Mouse (Mus musculus): Measurements from ENCODE around the gene 2010111I01Rik. TPM values are rescaled to one million over a fixed set of nuclear protein-coding genes. Genes with fewer than 3 reads are reported as not detected.
"Not testable (repeated sequence)": the region's sequence is repeated elsewhere in the genome, so short reads cannot be mapped to it uniquely, and the experiment has no call there.

2010111I01Rik gene
- total and polyA plus RNA-seq, 2 experiments from 2014 or later = 107 to 149 TPM

- Histone ChIP-seq H3K4me1 (ENCODE audit: control insufficient read depth, insufficient read depth) (no peaks in the 10 kb centered on the region), H3K4me2 (ENCODE audit: low read depth, low read length) (no peak overlapping the region), H3K27me3 (ENCODE audit: control insufficient read depth, insufficient read depth, low read length) (no peaks in the 10 kb centered on the region), H3K9ac (replicated peaks; ENCODE audit: low read depth, low read length) (no peak overlapping the region), H3K36me3 (replicated peaks; ENCODE audit: control insufficient read depth, insufficient read depth, low read length) (0 out of 2 replicates have a peak, but pooled peaks cover 7% of the 10 kb centered on the region), H3K4me3 (ENCODE audit: low read depth, low read length) (no peak overlapping the region), H3K27ac (ENCODE audit: low read depth) (no peak overlapping the region), H3K9me3 (replicated peaks; ENCODE audit: control insufficient read depth, low read length) (no peaks in the 10 kb centered on the region)
- DNase-seq (ENCODE audit: low spot score) (no peak), ATAC-seq (ENCODE audit: insufficient read depth, low read depth) (no peak)
- TF ChIP-seq CTCF (IDR thresholded peaks at IDR 0.05; ENCODE audit: low read depth) = no peak
- TF ChIP-seq EP300 (IDR thresholded peaks at IDR 0.05; ENCODE audit: low read depth) = no peak
- 77% methylated on average over 2 of the region's 2 CpGs for WGBS
These were observed 378.1 kb downstream of the 2010111I01Rik start for GRCm38 (mm10) chr13:63342781-63343180.

DNA sequence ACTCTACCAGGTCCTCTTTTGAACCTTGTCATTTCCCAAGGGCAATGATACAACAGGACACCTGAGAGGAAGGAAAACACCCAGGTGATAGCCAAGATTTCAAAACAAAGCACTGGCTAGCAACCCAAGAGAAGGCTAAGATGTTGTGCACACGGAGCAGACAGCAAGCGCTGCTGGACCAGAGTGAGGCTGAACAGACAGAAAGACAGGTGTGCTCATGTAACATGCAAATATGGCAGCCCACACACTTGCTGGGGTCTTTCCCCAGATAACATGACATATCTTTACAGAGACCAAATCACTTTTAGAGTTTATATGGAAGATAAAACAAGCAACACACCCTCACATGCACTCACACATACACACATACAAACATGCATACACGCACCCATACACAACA, 379.8 kb downstream of the 2010111I01Rik start:
- 99% methylated on average over 3 of the region's 3 CpGs for WGBS
- Histone ChIP-seq H3K9ac (replicated peaks; ENCODE audit: low read depth, low read length) (no peak overlapping the region), H3K27ac (ENCODE audit: low read depth) (no peak overlapping the region), H3K9me3 (replicated peaks; ENCODE audit: control insufficient read depth, low read length) (no peaks in the 10 kb centered on the region), H3K27me3 (ENCODE audit: control insufficient read depth, insufficient read depth, low read length) (no peaks in the 10 kb centered on the region), H3K4me1 (ENCODE audit: control insufficient read depth, insufficient read depth) (no peaks in the 10 kb centered on the region), H3K4me3 (ENCODE audit: low read depth, low read length) (no peak overlapping the region), H3K36me3 (replicated peaks; ENCODE audit: control insufficient read depth, insufficient read depth, low read length) (0 out of 2 replicates have a peak, but pooled peaks cover 7% of the 10 kb centered on the region), H3K4me2 (ENCODE audit: low read depth, low read length) (no peak overlapping the region)
- no peak for DNase-seq (ENCODE audit: low spot score)
- TF ChIP-seq CTCF (IDR thresholded peaks at IDR 0.05; ENCODE audit: low read depth) (no peak), EP300 (IDR thresholded peaks at IDR 0.05; ENCODE audit: low read depth) (no peak)
- ATAC-seq (ENCODE audit: insufficient read depth, low read depth) = no peak

DNA sequence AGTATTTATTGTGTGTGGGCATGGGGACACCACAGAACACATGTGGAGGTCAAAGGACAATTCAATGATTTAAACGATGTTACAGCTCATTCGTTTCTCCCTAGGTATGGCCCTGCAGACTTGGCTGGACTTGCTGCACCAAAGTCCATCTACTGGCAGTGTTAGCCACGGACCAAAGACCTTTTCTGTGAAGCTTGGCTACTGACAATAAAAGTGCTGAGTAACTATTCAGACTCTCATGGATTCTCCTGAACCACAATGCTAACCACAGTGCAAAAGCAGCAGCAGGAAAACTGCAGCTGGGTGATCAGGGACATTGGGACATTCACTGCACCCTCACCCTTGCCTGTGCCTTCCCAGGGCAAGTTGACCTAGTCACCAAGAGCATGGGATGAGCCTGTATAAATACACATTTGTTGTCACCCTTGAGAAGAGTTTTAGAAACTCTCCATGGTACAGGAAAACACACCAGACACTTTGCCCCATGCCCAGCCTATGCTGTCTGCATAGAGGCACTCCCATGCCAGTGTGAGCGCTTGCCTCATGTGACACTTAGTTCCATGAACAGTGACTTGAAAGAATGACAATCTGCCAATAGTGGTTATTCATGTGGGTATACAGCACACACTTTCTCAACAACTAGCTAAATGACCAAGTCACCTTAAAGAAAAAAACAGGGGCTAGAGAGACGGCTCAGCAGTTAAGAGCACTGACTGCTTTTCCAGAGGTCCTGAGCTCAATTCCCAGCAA, 381.0 kb downstream of the 2010111I01Rik start:
- no peaks in the 10 kb centered on the region for H3K27me3 ChIP-seq (ENCODE audit: control insufficient read depth, insufficient read depth, low read length)
- ATAC-seq (ENCODE audit: insufficient read depth, low read depth) = no peak
- no peaks in the 10 kb centered on the region for H3K36me3 ChIP-seq (replicated peaks; ENCODE audit: control insufficient read depth, insufficient read depth, low read length)
- no peak overlapping the region for H3K9ac ChIP-seq (replicated peaks; ENCODE audit: low read depth, low read length)
- WGBS = 87% methylated on average over 5 of the region's 5 CpGs
- no peaks in the 10 kb centered on the region for H3K9me3 ChIP-seq (replicated peaks; ENCODE audit: control insufficient read depth, low read length)
- no peak overlapping the region for H3K4me3 ChIP-seq (ENCODE audit: low read depth, low read length)
- H3K4me2 ChIP-seq (ENCODE audit: low read depth, low read length) = no peak overlapping the region
- no peaks in the 10 kb centered on the region for H3K4me1 ChIP-seq (ENCODE audit: control insufficient read depth, insufficient read depth)
- DNase-seq (ENCODE audit: low spot score) = no peak
- H3K27ac ChIP-seq (ENCODE audit: low read depth) = no peak overlapping the region
- TF ChIP-seq CTCF (IDR thresholded peaks at IDR 0.05; ENCODE audit: low read depth) (no peak), EP300 (IDR thresholded peaks at IDR 0.05; ENCODE audit: low read depth) (no peak)

GRCm38 (mm10) chr13:63347639-63348038, 382.9 kb downstream of the 2010111I01Rik start:
- H3K27me3 ChIP-seq (ENCODE audit: control insufficient read depth, insufficient read depth, low read length) = no peaks in the 10 kb centered on the region
- no peak overlapping the region for H3K4me3 ChIP-seq (ENCODE audit: low read depth, low read length)
- no peak overlapping the region for H3K27ac ChIP-seq (ENCODE audit: low read depth)
- ATAC-seq (ENCODE audit: insufficient read depth, low read depth) (no peak), DNase-seq (ENCODE audit: low spot score) (no peak)
- no peak overlapping the region for H3K4me2 ChIP-seq (ENCODE audit: low read depth, low read length)
- no peaks in the 10 kb centered on the region for H3K9me3 ChIP-seq (replicated peaks; ENCODE audit: control insufficient read depth, low read length)
- H3K4me1 ChIP-seq (ENCODE audit: control insufficient read depth, insufficient read depth) = no peaks in the 10 kb centered on the region
- no peak for TF ChIP-seq CTCF (IDR thresholded peaks at IDR 0.05; ENCODE audit: low read depth)
- TF ChIP-seq EP300 (IDR thresholded peaks at IDR 0.05; ENCODE audit: low read depth) = no peak
- 73% methylated on average over 2 of the region's 2 CpGs for WGBS
- H3K9ac ChIP-seq (replicated peaks; ENCODE audit: low read depth, low read length) = no peak overlapping the region
- H3K36me3 ChIP-seq (replicated peaks; ENCODE audit: control insufficient read depth, insufficient read depth, low read length) = no peaks in the 10 kb centered on the region

DNA sequence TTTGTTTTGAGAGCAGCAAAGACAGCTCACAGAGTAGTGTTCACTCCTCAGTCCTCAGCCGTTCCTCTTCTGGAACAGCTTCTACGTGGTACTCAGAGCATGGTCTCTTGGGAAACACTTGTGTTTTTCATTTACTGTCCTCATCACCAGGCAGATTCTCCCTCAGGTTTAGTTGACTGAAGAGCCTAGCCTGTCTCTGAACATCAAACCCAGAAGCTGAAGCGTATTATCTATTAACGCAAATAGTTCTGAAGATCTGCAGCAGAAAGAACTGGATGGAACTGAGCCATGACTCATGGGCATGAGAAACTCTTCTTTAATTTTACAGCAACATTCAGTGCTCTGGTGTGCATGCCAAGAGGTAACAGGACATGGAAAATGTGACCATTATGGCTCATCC, 385.4 kb downstream of the 2010111I01Rik start:
- WGBS = 82% methylated on average over 4 of the region's 4 CpGs
- DNase-seq (ENCODE audit: low spot score) (no peak), ATAC-seq (ENCODE audit: insufficient read depth, low read depth) (no peak)
- H3K4me3 ChIP-seq (ENCODE audit: low read depth, low read length) = no peak overlapping the region
- no peak for TF ChIP-seq EP300 (IDR thresholded peaks at IDR 0.05; ENCODE audit: low read depth)
- TF ChIP-seq CTCF (IDR thresholded peaks at IDR 0.05; ENCODE audit: low read depth) = no peak
- H3K4me1 ChIP-seq (ENCODE audit: control insufficient read depth, insufficient read depth) = no peaks in the 10 kb centered on the region
- H3K4me2 ChIP-seq (ENCODE audit: low read depth, low read length) = no peak overlapping the region
- H3K27ac ChIP-seq (ENCODE audit: low read depth) = no peak overlapping the region
- no peaks in the 10 kb centered on the region for H3K27me3 ChIP-seq (ENCODE audit: control insufficient read depth, insufficient read depth, low read length)
- H3K9me3 ChIP-seq (replicated peaks; ENCODE audit: control insufficient read depth, low read length) = no peaks in the 10 kb centered on the region
- H3K9ac ChIP-seq (replicated peaks; ENCODE audit: low read depth, low read length) = no peak overlapping the region
- no peaks in the 10 kb centered on the region for H3K36me3 ChIP-seq (replicated peaks; ENCODE audit: control insufficient read depth, insufficient read depth, low read length)

DNA sequence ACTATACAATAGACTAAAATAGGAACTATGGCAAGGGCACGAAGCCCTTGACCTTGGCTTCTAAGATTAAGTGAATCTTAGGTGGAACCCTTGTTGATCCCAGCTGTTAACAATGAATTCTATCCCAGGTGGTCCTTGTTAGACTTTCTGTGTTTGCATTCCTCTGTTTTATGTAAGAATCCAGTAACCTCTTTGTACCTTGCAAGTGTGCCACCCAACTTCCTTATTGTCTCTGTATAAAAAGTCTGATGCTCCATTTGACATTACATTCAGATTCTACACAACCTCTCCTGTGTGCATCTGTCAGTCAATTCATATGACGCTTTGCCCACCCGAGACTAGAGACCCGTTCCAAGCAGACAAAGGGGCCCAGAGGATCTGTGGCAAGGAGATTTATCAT, 388.6 kb downstream of the 2010111I01Rik start:
- not testable (repeated sequence) for H3K4me2 ChIP-seq (ENCODE audit: low read depth, low read length); H3K27ac ChIP-seq (ENCODE audit: low read depth); H3K9ac ChIP-seq (replicated peaks; ENCODE audit: low read depth, low read length); H3K36me3 ChIP-seq (replicated peaks; ENCODE audit: control insufficient read depth, insufficient read depth, low read length); DNase-seq (ENCODE audit: low spot score); H3K9me3 ChIP-seq (replicated peaks; ENCODE audit: control insufficient read depth, low read length); H3K4me1 ChIP-seq (ENCODE audit: control insufficient read depth, insufficient read depth); ATAC-seq (ENCODE audit: insufficient read depth, low read depth); H3K4me3 ChIP-seq (ENCODE audit: low read depth, low read length); H3K27me3 ChIP-seq (ENCODE audit: control insufficient read depth, insufficient read depth, low read length)
- WGBS = 87% methylated on average over 4 of the region's 4 CpGs

All from heart, postnatal 0 days (tissue).